Mouse (Mus musculus) thymus, postnatal 10 days (tissue): ENCODE results near the gene Aamp.
A peak's percentile ranks its signal among the peaks of the same experiment; 100 is the strongest.
"Not testable (repeated sequence)": the region's sequence is repeated elsewhere in the genome, so short reads cannot be mapped to it uniquely, and the experiment has no call there.

Experiments
- DNase-seq, 2 experiments: peaks; one replicate each; pipeline ENCODE4 v3.0.0; 2021; ENCODE audit warnings: low spot score in 2 of 2

Aamp gene

GRCm38 (mm10) chr1:74284543-74285160 lies at the start of gene Aamp, which contains the start of gene Pnkd:
TSS of gene Aamp (minus strand) at chr1:74284738.
TSS of gene Pnkd (plus strand) at chr1:74284930.
- DNase-seq: peak; percentile 99 to 100

- DNase-seq: no peak
Observed at GRCm38 (mm10) chr1:74332930-74333329, 48.4 kb upstream of the Aamp start.

- peak; percentile 95 for DNase-seq
Observed at GRCm38 (mm10) chr1:74332241-74332763, 47.8 kb upstream of the Aamp start.

- DNase-seq: no peak
Observed at GRCm38 (mm10) chr1:74331046-74331681, 46.6 kb upstream of the Aamp start.

GRCm38 (mm10) chr1:74329899-74330431 lies 45.4 kb upstream of the Aamp start:
- no peak for DNase-seq

GRCm38 (mm10) chr1:74326916-74327315 lies 42.4 kb upstream of the Aamp start:
- not testable (repeated sequence) for DNase-seq

GRCm38 (mm10) chr1:74321396-74321795 lies 36.9 kb upstream of the Aamp start:
- no peak for DNase-seq

- DNase-seq: no peak
Observed at GRCm38 (mm10) chr1:74318711-74319110, 34.2 kb upstream of the Aamp start.

GRCm38 (mm10) chr1:74316114-74316827 lies 31.7 kb upstream of the Aamp start:
- no peak for DNase-seq

GRCm38 (mm10) chr1:74314796-74315195 lies 30.3 kb upstream of the Aamp start:
- DNase-seq: no peak

- DNase-seq: peak; percentile 55 to 76
Observed at GRCm38 (mm10) chr1:74313049-74313692, 28.6 kb upstream of the Aamp start.

GRCm38 (mm10) chr1:74309767-74310166 lies 25.2 kb upstream of the Aamp start:
- no peak for DNase-seq

GRCm38 (mm10) chr1:74308001-74308964 lies 23.7 kb upstream of the Aamp start:
- DNase-seq: no peak

GRCm38 (mm10) chr1:74307146-74307545 lies 22.6 kb upstream of the Aamp start:
- no peak for DNase-seq

- DNase-seq: no peak
Observed at GRCm38 (mm10) chr1:74305522-74305921, 21.0 kb upstream of the Aamp start, which contains the start of gene Tmbim1. TSS of gene Tmbim1 (minus strand) at chr1:74305622.

GRCm38 (mm10) chr1:74304946-74305345 lies 20.4 kb upstream of the Aamp start:
- DNase-seq: no peak

- DNase-seq: no peak
Observed at GRCm38 (mm10) chr1:74304339-74304790, 19.8 kb upstream of the Aamp start.

GRCm38 (mm10) chr1:74303509-74304338 lies 19.2 kb upstream of the Aamp start:
- peak in 1 of 2 experiments; percentile 19 for DNase-seq

GRCm38 (mm10) chr1:74302835-74303234 lies 18.3 kb upstream of the Aamp start:
- DNase-seq: no peak

GRCm38 (mm10) chr1:74302229-74302628 lies 17.7 kb upstream of the Aamp start:
- DNase-seq: no peak
